Mouse (Mus musculus): Measurements from ENCODE around the gene Zfhx3.

DNA sequence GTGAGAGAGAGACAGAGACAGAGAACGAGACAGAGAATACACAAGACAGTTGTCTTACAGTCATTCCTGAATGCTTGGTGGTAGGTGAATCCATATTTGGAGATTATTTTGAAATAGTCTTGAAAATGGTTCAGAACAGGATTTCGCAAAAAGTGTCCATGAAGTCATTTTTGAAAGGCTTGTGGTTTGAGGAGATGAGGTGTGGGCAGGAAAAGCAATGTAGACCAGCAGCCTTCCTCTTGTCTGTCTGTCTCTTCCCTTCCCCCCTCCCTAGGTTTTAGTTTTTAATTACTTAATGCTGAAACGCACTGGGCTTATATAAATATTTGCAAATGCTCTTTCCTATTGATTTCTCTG, 764.0 kb downstream of the Zfhx3 start:
- TF ChIP-seq CTCF (conservative IDR thresholded peaks at IDR 0.05; ENCODE audit: insufficient read depth, insufficient read length, low read depth, low read length) = no peak
- TF ChIP-seq POLR2A (IDR thresholded peaks at IDR 0.05; ENCODE audit: low read depth, low read length) = no peak

Measured in kidney, adult 2 months (tissue).